Mouse (Mus musculus): ENCODE results near the gene Fbxw16. TPM values are rescaled to one million over a fixed set of nuclear protein-coding genes. Genes with fewer than 3 reads are reported as not detected.

Gene Fbxw16
- not detected in 2 replicates for polyA plus RNA-seq (2012; rRNA removed)

DNA sequence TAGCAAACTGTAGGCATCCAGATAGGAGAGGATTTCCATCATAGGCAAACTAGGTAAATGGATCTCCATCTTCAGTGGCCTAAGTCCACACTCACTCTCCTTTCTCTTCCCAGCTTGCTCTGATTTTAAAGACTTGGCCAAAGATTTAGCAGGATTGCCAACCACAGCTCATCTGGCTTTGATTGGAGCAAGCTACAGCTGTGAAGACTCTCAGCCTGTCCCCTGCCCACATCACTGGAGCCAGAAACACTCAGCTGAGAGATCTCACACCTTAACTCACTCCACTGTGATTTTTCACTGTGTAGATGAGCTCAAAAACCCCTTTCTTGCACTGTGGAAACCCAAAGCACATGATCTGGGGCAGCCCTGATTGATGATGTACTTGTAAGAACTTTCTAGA, at the start of gene Fbxw16:
TSS of gene Fbxw16 (minus strand) at position 101 of the 400 bp plus-strand sequence.

DNA sequence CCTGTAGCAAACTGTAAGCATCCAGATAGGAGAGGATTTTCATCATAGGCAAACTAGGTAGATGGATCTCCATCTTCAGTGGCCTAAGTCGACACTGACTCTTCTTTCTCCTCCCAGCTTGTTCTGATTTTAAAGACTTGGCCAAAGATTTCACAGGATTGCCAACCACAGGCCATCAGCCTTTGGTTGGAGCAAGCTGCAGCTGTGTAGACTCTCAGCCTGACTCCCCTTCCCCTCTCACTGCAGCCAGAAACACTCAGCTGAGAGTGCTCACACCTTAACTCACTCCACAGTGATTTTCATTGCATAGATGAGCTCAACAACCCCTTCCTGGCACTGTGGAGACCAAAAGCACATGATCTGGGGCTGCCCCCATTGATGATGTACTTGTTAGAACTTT, 46.8 kb upstream of the Fbxw16 start, which contains the start of gene Fbxw19:
TSS of gene Fbxw19 (minus strand) at position 101 of the 400 bp plus-strand sequence.

DNA sequence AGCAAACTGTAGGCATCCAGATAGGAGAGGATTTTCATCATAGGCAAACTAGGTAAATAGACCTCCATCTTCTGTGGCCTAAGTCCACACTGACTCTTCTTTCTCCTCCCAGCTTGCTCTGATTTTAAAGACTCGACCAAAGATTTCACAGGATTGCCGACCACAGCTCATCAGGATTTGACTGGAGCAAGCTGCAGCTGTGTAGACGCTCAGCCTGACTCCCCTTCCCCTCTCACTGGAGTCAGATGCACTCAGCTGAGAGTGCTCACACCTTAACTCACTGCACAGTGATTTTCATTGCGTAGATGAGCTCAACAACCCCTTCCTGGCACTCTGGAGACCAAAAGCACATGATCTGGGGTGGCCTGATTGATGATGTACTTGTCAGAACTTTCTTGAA, 44.7 kb downstream of the Fbxw16 start, which contains the start of gene Fbxw22:
TSS of gene Fbxw22 (minus strand) at position 101 of the 400 bp plus-strand sequence.

Other genes starting within 250 kb of the Fbxw16 start
- gene Fbxw20, start 214.4 kb downstream of the Fbxw16 start, polyA plus RNA-seq (2012; rRNA removed) = not detected in 2 replicates
- not detected in 2 replicates for gene Fbxw14, start 161.5 kb downstream of the Fbxw16 start, polyA plus RNA-seq (2012; rRNA removed)
- not detected in 2 replicates for gene Fbxw28, start 109.5 kb downstream of the Fbxw16 start, polyA plus RNA-seq (2012; rRNA removed)
- gene Fbxw22, start 44.8 kb downstream of the Fbxw16 start, polyA plus RNA-seq (2012; rRNA removed) = 0.15 TPM in 1 of 2 replicates, not detected in the other
- not detected in 2 replicates for gene Fbxw19, start 46.7 kb upstream of the Fbxw16 start, polyA plus RNA-seq (2012; rRNA removed)
- not detected in 2 replicates for gene Fbxw15, start 119.1 kb upstream of the Fbxw16 start, polyA plus RNA-seq (2012; rRNA removed)
- 0.09 and 0.12 TPM in 2 replicates for gene Fbxw24, start 176.9 kb upstream of the Fbxw16 start, polyA plus RNA-seq (2012; rRNA removed)
- gene Fbxw25, start 215.5 kb upstream of the Fbxw16 start, polyA plus RNA-seq (2012; rRNA removed) = not detected in 2 replicates

Data from colon, adult 2 months (tissue).